In genomic region chr10:127121066-127121477, GRCm38 (mm10) we compare ENCODE assay signal across 7 mouse cellular contexts. TPM values are rescaled to one million over a fixed set of nuclear protein-coding genes. Genes with fewer than 3 reads are reported as not detected.
DNase-seq lines count a peak whose midpoint lies in the region; ATAC-seq and TF ChIP-seq lines count a peak whose summit lies in the region.

Gene Os9 (minus strand): TSS chr10:127121131.

- H3K36me3 ChIP-seq in embryonic facial prominence, embryonic 10.5 days (replicated peaks), result peaks cover 36% of the 10 kb centered on the region
- peaks cover 29% of the 10 kb centered on the region for H3K36me3 ChIP-seq in intestine, postnatal 0 days (ENCODE audit: control insufficient read depth, insufficient read depth)
- H3K36me3 ChIP-seq in midbrain, embryonic 12.5 days, result peaks cover 35% of the 10 kb centered on the region
- peaks cover 26% of the 10 kb centered on the region for H3K36me3 ChIP-seq in small intestine, adult 2 months (ENCODE audit: control insufficient read depth, insufficient read depth, low read length)

- DNase-seq in adrenal gland, postnatal 10 days, result peak; percentile 97
- DNase-seq in embryonic facial prominence, embryonic 10.5 days (ENCODE audit: low spot score), result peak; percentile 96
- peak; percentile 95 for DNase-seq in gonadal fat pad, adult 2 months (ENCODE audit: low read depth)
- DNase-seq in left cerebral cortex, postnatal 4 days, result peak; percentile 98

- H3K9me3 ChIP-seq in embryonic facial prominence, embryonic 10.5 days, result no peaks in the 10 kb centered on the region
- H3K9me3 ChIP-seq in intestine, postnatal 0 days (ENCODE audit: control insufficient read depth), result no peaks in the 10 kb centered on the region
- H3K9me3 ChIP-seq in midbrain, embryonic 12.5 days, result no peaks in the 10 kb centered on the region

- intact Hi-C loops in left cerebral cortex, postnatal 4 days (cut with DNase I), result loop anchor here (5.0 kb wide), 1 partner anchor 46 kb away; the partner anchor contains the start of gene B4galnt1

- H3K9ac ChIP-seq in intestine, postnatal 0 days (ENCODE audit: low read depth, low read length), result peak within 1 kb of the TSS; percentile 63
- H3K9ac ChIP-seq in midbrain, embryonic 12.5 days (replicated peaks), result peak within 1 kb of the TSS; percentile 81

- peak within 1 kb of the TSS; percentile 82 for H3K27ac ChIP-seq in embryonic facial prominence, embryonic 10.5 days (replicated peaks)
- no peak within 1 kb of the TSS for H3K27ac ChIP-seq in intestine, postnatal 0 days (ENCODE audit: low read depth, low read length)
- peak within 1 kb of the TSS; percentile 35; the same call in 1 of the 2 replicates for H3K27ac ChIP-seq in midbrain, embryonic 12.5 days (replicated peaks)
- 0 out of 2 replicates have a peak within 1 kb of the TSS, but pooled peaks have one; percentile 13 for H3K27ac ChIP-seq in small intestine, adult 2 months (ENCODE audit: insufficient read depth, low read depth, low read length)

- no peak for TF ChIP-seq CTCF in intestine, postnatal 0 days (IDR thresholded peaks at IDR 0.05; ENCODE audit: low read depth)
- no peak for TF ChIP-seq CTCF in small intestine, adult 2 months (IDR thresholded peaks at IDR 0.05; ENCODE audit: extremely low read depth, insufficient read length, insufficient replicate concordance, low read depth, low read length)

- ATAC-seq in intestine, postnatal 0 days, result peak; percentile 95
- ATAC-seq in midbrain, embryonic 12.5 days (ENCODE audit: low FRiP score, low read depth), result peak; percentile 96

- no peaks in the 10 kb centered on the region for H3K27me3 ChIP-seq in embryonic facial prominence, embryonic 10.5 days (replicated peaks; ENCODE audit: low read depth, poor library complexity, severe bottlenecking)
- no peaks in the 10 kb centered on the region for H3K27me3 ChIP-seq in intestine, postnatal 0 days (replicated peaks; ENCODE audit: control insufficient read depth, insufficient read depth, low read length)
- no peaks in the 10 kb centered on the region for H3K27me3 ChIP-seq in midbrain, embryonic 12.5 days
- H3K27me3 ChIP-seq in small intestine, adult 2 months (ENCODE audit: control insufficient read depth, insufficient read depth, low read length), result no peaks in the 10 kb centered on the region

- peak within 1 kb of the TSS; percentile 83 for H3K4me3 ChIP-seq in embryonic facial prominence, embryonic 10.5 days
- peak within 1 kb of the TSS; percentile 71 for H3K4me3 ChIP-seq in intestine, postnatal 0 days (ENCODE audit: low read depth, low read length)
- H3K4me3 ChIP-seq in midbrain, embryonic 12.5 days, result peak within 1 kb of the TSS; percentile 85
- peak within 1 kb of the TSS; percentile 97 for H3K4me3 ChIP-seq in small intestine, adult 2 months (ENCODE audit: low read depth, low read length)

- WGBS in embryonic facial prominence, embryonic 10.5 days, result under 1% methylated on average over 19 of the region's 19 CpGs
- under 1% methylated on average over 19 of the region's 19 CpGs for WGBS in intestine, postnatal 0 days
- WGBS in midbrain, embryonic 12.5 days, result 0% methylated on average over 19 of the region's 19 CpGs
- 0% methylated on average over 19 of the region's 19 CpGs for WGBS in small intestine, adult 2 months

- H3K4me1 ChIP-seq in embryonic facial prominence, embryonic 10.5 days, result peaks cover 26% of the 10 kb centered on the region
- no peaks in the 10 kb centered on the region for H3K4me1 ChIP-seq in intestine, postnatal 0 days (replicated peaks; ENCODE audit: control insufficient read depth, insufficient read depth, low read length)
- peaks cover 27% of the 10 kb centered on the region for H3K4me1 ChIP-seq in midbrain, embryonic 12.5 days
- H3K4me1 ChIP-seq in small intestine, adult 2 months (ENCODE audit: control insufficient read depth, insufficient read depth, insufficient read length, low read length), result peaks cover 6% of the 10 kb centered on the region

- peak within 1 kb of the TSS; percentile 91 for H3K4me2 ChIP-seq in intestine, postnatal 0 days (replicated peaks; ENCODE audit: low read depth)
- H3K4me2 ChIP-seq in midbrain, embryonic 12.5 days (replicated peaks), result peak within 1 kb of the TSS; percentile 96

- TF ChIP-seq POLR2A in small intestine, adult 2 months (IDR thresholded peaks at IDR 0.05; ENCODE audit: low read depth, low read length), result peak; percentile 79

RNA-seq across cellular contexts. Expression of gene Os9, which starts in this region (rescaled TPM):
- 10 to 100 TPM; 82.0 to 88.6 TPM for total RNA-seq in adrenal gland, postnatal 10 days (2021)
- polyA plus RNA-seq in embryonic facial prominence, embryonic 10.5 days (2016; fragmentation: Nextera tagmentation; extraction: Ambion mirVana), result 59.7 and 60.1 TPM in 2 replicates
- polyA plus RNA-seq in gonadal fat pad, adult 2 months (2012; rRNA removed), result 109 and 143 TPM in 2 replicates
- polyA plus RNA-seq in intestine, postnatal 0 days (2015; fragmentation: Nextera tagmentation; extraction: Ambion mirVana), result 113 and 116 TPM in 2 replicates
- 10 to 100 TPM; 86.3 to 90.7 TPM for total RNA-seq in left cerebral cortex, postnatal 4 days (2021)
- 112 and 116 TPM in 2 replicates for polyA plus RNA-seq in midbrain, embryonic 12.5 days (2016; fragmentation: Nextera tagmentation; extraction: Ambion mirVana)
- polyA plus RNA-seq in small intestine, adult 2 months (2012; rRNA removed), result 59.8 and 117 TPM in 2 replicates
